Mouse (Mus musculus) kidney, postnatal 0 days (tissue): Measurements from ENCODE around the gene Hoxa5. TPM values are rescaled to one million over a fixed set of nuclear protein-coding genes. Genes with fewer than 3 reads are reported as not detected.

Experiments used
- ATAC-seq: fragments of 200-750 bp; cut with Nextera tagmentation; replicated peaks from 2 replicates; pipeline ENCODE4 v1.8.0; 2017; ENCODE audit warnings: low read depth, moderate number of reproducible peaks, moderate TSS enrichment, moderate library complexity; ENCODE audit not compliant: low FRiP score
- DNase-seq: peaks from one replicate; pipeline ENCODE4 v3.0.0-alpha.2; 2016; ENCODE audit warnings: low spot score
- H3K27ac ChIP-seq: fragments of 300-500 bp; sonication (generic); 2 replicates; pipeline ENCODE4 v1.5.1; 2014; ENCODE audit warnings: mild to moderate bottlenecking
- H3K27me3 ChIP-seq: fragments of 300-500 bp; sonication (generic); 2 replicates; pipeline ENCODE4 v1.6.1; 2014; ENCODE audit warnings: low read length, mixed read lengths; ENCODE audit not compliant: insufficient read depth
- H3K36me3 ChIP-seq: fragments of 300-500 bp; sonication (generic); 2 replicates; pipeline ENCODE4 v1.6.1; 2014; ENCODE audit warnings: low read length, mixed read lengths; ENCODE audit not compliant: insufficient read depth
- H3K4me1 ChIP-seq: fragments of 300-500 bp; sonication (generic); replicated peaks from 2 replicates; pipeline ENCODE4 v1.6.1; 2014; ENCODE audit warnings: antibody characterized with exemption, low read length, mixed read lengths; ENCODE audit not compliant: insufficient read depth
- H3K4me2 ChIP-seq: fragments of 300-500 bp; sonication (generic); 2 replicates; pipeline ENCODE4 v1.6.1; 2014; ENCODE audit warnings: mild to moderate bottlenecking, low read length, moderate library complexity, mixed read lengths
- H3K4me3 ChIP-seq: fragments of 300-500 bp; sonication (generic); replicated peaks from 2 replicates; pipeline ENCODE4 v1.5.1; 2014; ENCODE audit warnings: low read depth, low read length
- H3K9ac ChIP-seq: fragments of 300-500 bp; sonication (generic); 2 replicates; pipeline ENCODE4 v1.6.1; 2014; ENCODE audit warnings: low read depth, low read length
- H3K9me3 ChIP-seq: fragments of 300-500 bp; sonication (generic); replicated peaks from 2 replicates; pipeline ENCODE4 v1.6.1; 2016; ENCODE audit warnings: low read length, inconsistent platforms, mixed read lengths
- CTCF ChIP-seq: IDR thresholded peaks from 2 replicates; pipeline ENCODE4 v1.5.1; 2016; ENCODE audit warnings: antibody characterized with exemption, low read depth, mild to moderate bottlenecking, moderate library complexity
- WGBS: fragments of 180-500 bp; shearing (Covaris S2); extraction: QIAGEN DNeasy Blood & Tissue Kit; methylation state at CpG from one replicate; pipeline ENCODE4 v1.1.7; 2014; 5-methylcytosine and 5-hydroxymethylcytosine counted together
- polyA plus RNA-seq: library from polyadenylated mRNA; unstranded; fragments of >200 nt; fragmentation: Nextera tagmentation; extraction: Ambion mirVana; gene quantifications from 2 replicates; pipeline ENCODE4 v1.2.1, GENCODE M21; 2015

Hoxa5 gene
- polyA plus RNA-seq, 1 experiment from 2014 or later = 10.4 TPM

- ATAC-seq (no peak), DNase-seq (no peak)
- no peak for TF ChIP-seq CTCF
- no peaks in the 10 kb centered on the region for H3K27me3 ChIP-seq
- H3K36me3 ChIP-seq = no peaks in the 10 kb centered on the region
- peak overlapping the region; percentile 67 for H3K4me2 ChIP-seq
- peaks cover 40% of the 10 kb centered on the region for H3K4me1 ChIP-seq
- WGBS = 22% methylated on average over 7 of the region's 7 CpGs
- peak overlapping the region; percentile 21; the same call in 1 of the 2 replicates for H3K4me3 ChIP-seq
- H3K9me3 ChIP-seq = no peaks in the 10 kb centered on the region
- peak overlapping the region; percentile 43; the same call in 1 of the 2 replicates for H3K9ac ChIP-seq
- H3K27ac ChIP-seq = peak overlapping the region; percentile 85
These were observed 32.4 kb downstream of the Hoxa5 start for GRCm38 (mm10) chr6:52171938-52172337.

DNA sequence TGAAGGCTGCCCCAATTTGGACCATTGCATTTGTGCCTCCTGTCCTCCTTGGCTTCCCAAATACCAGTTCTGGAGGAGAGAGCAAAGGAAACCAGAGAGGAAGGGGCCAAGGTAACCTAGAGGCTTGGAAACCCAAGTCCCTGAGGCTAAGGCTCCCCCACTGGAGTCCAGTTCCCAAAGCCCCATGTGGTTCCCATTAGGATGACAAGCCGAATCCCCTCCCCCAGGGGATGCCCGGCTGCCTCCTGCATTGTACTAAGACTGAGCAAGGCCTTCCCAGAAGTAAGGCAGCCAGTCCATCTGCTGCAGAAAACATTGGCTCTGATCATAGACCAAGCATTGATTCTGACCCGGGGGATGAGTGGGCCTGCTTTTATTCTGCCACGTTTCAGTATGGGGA, 33.1 kb downstream of the Hoxa5 start:
- WGBS = 19% methylated on average over 4 of the region's 4 CpGs
- Histone ChIP-seq H3K4me3 (no peak overlapping the region), H3K36me3 (no peaks in the 10 kb centered on the region), H3K27ac (peak overlapping the region; percentile 85), H3K9ac (no peak overlapping the region), H3K4me2 (0 out of 2 replicates have a peak overlapping the region, but pooled peaks have one; percentile 36), H3K27me3 (no peaks in the 10 kb centered on the region), H3K4me1 (peaks cover 44% of the 10 kb centered on the region), H3K9me3 (no peaks in the 10 kb centered on the region)
- TF ChIP-seq CTCF = no peak
- ATAC-seq (no peak), DNase-seq (peak; percentile 73)

DNA sequence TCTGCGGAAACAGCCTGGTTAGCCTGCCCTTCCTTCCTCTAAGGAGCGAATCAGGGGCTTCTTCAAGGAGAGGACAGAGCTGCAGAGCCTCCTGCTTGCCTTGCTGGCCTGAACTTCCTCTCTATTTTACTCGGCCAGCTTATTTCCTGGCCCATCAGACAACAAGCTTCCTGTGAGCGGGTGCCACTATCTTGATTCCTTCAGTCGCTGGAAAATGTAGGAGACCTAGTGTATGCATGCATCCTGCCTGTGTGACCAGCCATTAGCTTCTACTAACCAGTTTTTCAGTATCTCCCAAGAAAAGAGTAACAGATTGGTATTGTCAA, 33.5 kb downstream of the Hoxa5 start:
- H3K27me3 ChIP-seq = no peaks in the 10 kb centered on the region
- H3K4me3 ChIP-seq = no peak overlapping the region
- peak overlapping the region; percentile 85 for H3K27ac ChIP-seq
- DNase-seq = peak; percentile 75
- H3K36me3 ChIP-seq = no peaks in the 10 kb centered on the region
- 41% methylated on average over 5 of the region's 5 CpGs for WGBS
- H3K9me3 ChIP-seq = no peaks in the 10 kb centered on the region
- H3K4me1 ChIP-seq = peaks cover 43% of the 10 kb centered on the region
- 0 out of 2 replicates have a peak overlapping the region, but pooled peaks have one; percentile 5 for H3K9ac ChIP-seq
- no peak for ATAC-seq
- H3K4me2 ChIP-seq = peak overlapping the region; percentile 36; the same call in 1 of the 2 replicates
- TF ChIP-seq CTCF = no peak

- peak overlapping the region; percentile 85 for H3K27ac ChIP-seq
- no peaks in the 10 kb centered on the region for H3K36me3 ChIP-seq
- no peak for TF ChIP-seq CTCF
- peaks cover 49% of the 10 kb centered on the region for H3K4me1 ChIP-seq
- no peak for ATAC-seq
- no peak for DNase-seq
- no peaks in the 10 kb centered on the region for H3K27me3 ChIP-seq
- peak overlapping the region; percentile 5; the same call in 1 of the 2 replicates for H3K9ac ChIP-seq
- WGBS = 18% methylated on average over 40 of the region's 40 CpGs
- H3K9me3 ChIP-seq = no peaks in the 10 kb centered on the region
- peak overlapping the region; percentile 36 for H3K4me2 ChIP-seq
- no peak overlapping the region for H3K4me3 ChIP-seq
These were observed 34.1 kb downstream of the Hoxa5 start for GRCm38 (mm10) chr6:52170166-52170897.

- DNase-seq (peak; percentile 66), ATAC-seq (no peak)
- peak overlapping the region; percentile 85 for H3K27ac ChIP-seq
- H3K9me3 ChIP-seq = no peaks in the 10 kb centered on the region
- H3K36me3 ChIP-seq = no peaks in the 10 kb centered on the region
- H3K4me1 ChIP-seq = peaks cover 51% of the 10 kb centered on the region
- no peak overlapping the region; the same call in 1 of the 2 replicates for H3K9ac ChIP-seq
- H3K4me3 ChIP-seq = no peak overlapping the region
- H3K27me3 ChIP-seq = no peaks in the 10 kb centered on the region
- 35% methylated on average over 16 of the region's 16 CpGs for WGBS
- H3K4me2 ChIP-seq = peak overlapping the region; percentile 36
- no peak for TF ChIP-seq CTCF
These were observed 34.8 kb downstream of the Hoxa5 start for GRCm38 (mm10) chr6:52169499-52170165.

DNA sequence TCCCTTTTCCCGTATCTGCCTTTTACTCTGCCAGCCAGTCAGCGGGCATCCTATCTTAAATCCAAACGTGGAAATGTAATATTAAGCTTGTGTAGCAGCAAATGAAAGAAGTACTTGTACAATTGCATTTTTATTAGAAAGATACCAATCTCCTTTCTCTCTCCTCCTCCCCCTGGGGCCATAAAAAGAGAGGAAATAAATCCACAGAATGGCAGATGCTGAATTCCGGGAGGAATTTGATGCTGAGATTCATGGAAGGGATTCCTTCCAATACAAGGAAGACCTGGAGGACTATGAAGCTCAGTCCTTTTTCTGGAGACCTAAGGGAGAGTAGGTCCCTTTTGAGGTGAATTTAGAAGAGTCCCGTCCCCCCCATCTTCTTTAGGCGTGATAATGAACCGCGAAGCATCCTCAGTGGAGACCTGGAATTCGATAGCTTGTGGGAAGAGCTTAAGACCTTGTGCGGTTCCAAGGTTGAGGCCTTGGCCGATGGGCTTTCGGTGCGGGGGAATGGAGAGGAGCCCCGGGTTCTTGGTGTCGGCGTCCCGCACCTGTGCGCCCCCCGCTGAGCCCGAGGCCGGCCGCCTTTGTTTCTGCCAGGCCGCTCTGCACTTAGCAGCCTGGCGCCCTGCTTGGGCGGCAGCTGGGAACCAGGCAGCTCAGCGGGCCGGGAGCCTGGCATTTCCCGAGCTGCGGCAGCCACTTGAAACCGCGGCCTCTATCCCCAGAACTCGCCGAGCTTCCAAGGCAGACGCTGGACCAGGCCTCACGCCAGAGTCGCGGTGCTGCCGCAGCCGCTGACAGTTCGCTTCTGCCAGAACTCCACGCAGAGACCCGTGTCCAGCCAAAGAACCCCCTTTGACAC, 36.0 kb downstream of the Hoxa5 start:
- H3K9ac ChIP-seq = peak overlapping the region; percentile 52
- H3K9me3 ChIP-seq = no peaks in the 10 kb centered on the region
- H3K4me3 ChIP-seq = 0 out of 2 replicates have a peak overlapping the region, but pooled peaks have one; percentile 8
- peaks cover 61% of the 10 kb centered on the region for H3K4me1 ChIP-seq
- 21% methylated on average over 42 of the region's 42 CpGs for WGBS
- no peak for TF ChIP-seq CTCF
- ATAC-seq = no peak
- H3K4me2 ChIP-seq = peak overlapping the region; percentile 41
- DNase-seq = peak; percentile 76
- H3K36me3 ChIP-seq = no peaks in the 10 kb centered on the region
- peak overlapping the region; percentile 73 for H3K27ac ChIP-seq
- no peaks in the 10 kb centered on the region for H3K27me3 ChIP-seq
